Mouse (Mus musculus) ES-Bruce4 (cell line): ENCODE measurements around the gene Sestd1.

Experiments
- CTCF ChIP-seq: IDR thresholded peaks from one replicate; pipeline ENCODE4 v1.8.1; 2011; ENCODE audit warnings: low read depth, low read length
- EP300 ChIP-seq: IDR thresholded peaks from 2 replicates; pipeline ENCODE4 v1.6.1; 2011; ENCODE audit warnings: low read depth, low read length; ENCODE audit not compliant: insufficient read depth
- POLR2A ChIP-seq: IDR thresholded peaks from one replicate; pipeline ENCODE4 v1.8.1; 2011; ENCODE audit warnings: low read length; ENCODE audit not compliant: insufficient read depth

- TF ChIP-seq EP300 (no peak), CTCF (no peak), POLR2A (no peak)
Observed at GRCm38 (mm10) chr2:77182271-77182995, 98.0 kb downstream of the Sestd1 start.
